ENCODE assay signal across 11 mouse cellular contexts in the genomic region with DNA sequence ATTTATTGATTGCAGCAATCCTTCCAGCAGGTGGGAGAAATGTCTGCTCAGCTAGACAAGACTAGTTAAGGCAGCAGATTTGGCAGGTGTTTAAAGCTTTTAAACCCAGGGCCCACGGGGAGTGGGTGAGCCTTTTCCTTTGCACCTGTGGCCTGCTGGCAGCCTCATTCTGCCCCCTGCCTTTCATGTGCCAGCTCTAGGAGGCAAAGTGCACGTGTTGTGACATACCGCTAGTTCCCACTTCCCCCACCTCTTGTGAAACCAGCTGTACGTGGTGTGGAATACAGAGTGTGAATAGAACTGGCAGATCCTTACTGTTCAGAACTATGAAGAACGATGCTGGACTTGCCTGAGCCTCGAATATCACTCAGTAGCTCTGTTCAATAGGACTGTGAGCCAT.
A peak's percentile ranks its signal among the peaks of the same experiment; 100 is the strongest.
DNase-seq lines count a peak whose midpoint lies in the region; ATAC-seq and TF ChIP-seq lines count a peak whose summit lies in the region.
"Had no signal": no experiment of that assay in that cellular context is flagged by ENCODE, and none has a peak within 500 bp of the region (broad histone marks: within the 10 kb centered on the region; RNA-seq: fewer than 3 reads in every experiment).

No protein-coding gene starts in this region.

- no peak overlapping the region for H3K27ac ChIP-seq in layer of hippocampus, adult 2 months
- H3K27ac ChIP-seq: hindbrain, embryonic 14.5 days had no signal

- ATAC-seq in neutrophil, adult 5-6 weeks (ENCODE audit: extremely low read depth, insufficient number of reproducible peaks, low FRiP score, poor library complexity, severe bottlenecking): peak; percentile 67; the same call in 1 of the 2 replicates

- H3K4me3 ChIP-seq in layer of hippocampus, adult 2 months: no peak overlapping the region

- TF ChIP-seq CTCF in layer of hippocampus, adult 2 months (conservative IDR thresholded peaks at IDR 0.05): 0 out of 2 replicates have a peak, but pooled peaks have one; percentile 3

- no peak for DNase-seq in layer of hippocampus, adult 2 months (ENCODE audit: low spot score in 2 of 2)
- DNase-seq in layer of hippocampus, adult 18-20 months (ENCODE audit: low spot score in 2 of 2): no peak
- DNase-seq in Muller cell, postnatal 12 days (ENCODE audit: inconsistent ontology term): peak; percentile 78
- DNase-seq in fat pad, adult 2 months (ENCODE audit: extremely low read depth, low read depth, low spot score): peak; percentile 95
- no peak for DNase-seq in B cell, adult 2 months
- no peak for DNase-seq in urinary bladder, postnatal 10 days (ENCODE audit: low spot score)
- DNase-seq: adrenal gland, postnatal 14 days; gastrocnemius, postnatal 36 days; right cerebral cortex, adult 18-20 months had no signal

Comparison
In these comparisons a context has a peak if more than half of its experiments do, and no peak if none do; other contexts are left out.
1. DNase-seq: peak in Muller cell, postnatal 12 days (single experiment) and fat pad, adult 2 months (single experiment); none in layer of hippocampus, adult 2 months (0 of 2), layer of hippocampus, adult 18-20 months (0 of 2), B cell, adult 2 months (0 of 2) and urinary bladder, postnatal 10 days (single experiment).